ENCODE assay signal across 8 mouse cellular contexts in genomic region chr3:95985209-95986000, GRCm38 (mm10). TPM values are rescaled to one million over a fixed set of nuclear protein-coding genes. Genes with fewer than 3 reads are reported as not detected.
DNase-seq lines count a peak whose midpoint lies in the region; ATAC-seq lines count a peak whose summit lies in the region.

No protein-coding gene starts in this region.

- no peaks in the 10 kb centered on the region for H3K27me3 ChIP-seq in embryonic facial prominence, embryonic 12.5 days
- no peaks in the 10 kb centered on the region for H3K27me3 ChIP-seq in heart, embryonic 14.5 days (ENCODE audit: control insufficient read depth, insufficient read depth, low read length)

- DNase-seq in 3T3-L1 (ENCODE audit: low read depth, low spot score) (peak; percentile 58), NIH3T3 (ENCODE audit: low read depth) (peak; percentile 66)
- peak; percentile 75 for DNase-seq in kidney, postnatal 14 days
- peak; percentile 52 for DNase-seq in lung, postnatal 14 days
- DNase-seq in ovary, postnatal 36 days (ENCODE audit: low spot score): peak; percentile 55
- no peak for DNase-seq in T-cell, adult 2 months (ENCODE audit: low spot score)

- H3K4me2 ChIP-seq in embryonic facial prominence, embryonic 12.5 days (replicated peaks): peak overlapping the region; percentile 47
- peak overlapping the region; percentile 54 for H3K4me2 ChIP-seq in heart, embryonic 14.5 days (ENCODE audit: low read length)

- no peaks in the 10 kb centered on the region for H3K9me3 ChIP-seq in embryonic facial prominence, embryonic 12.5 days
- 0 out of 2 replicates have a peak, but pooled peaks cover 4% of the 10 kb centered on the region for H3K9me3 ChIP-seq in heart, embryonic 14.5 days (ENCODE audit: control insufficient read depth, low read length)

- peak overlapping the region; percentile 27 for H3K9ac ChIP-seq in embryonic facial prominence, embryonic 12.5 days
- H3K9ac ChIP-seq in heart, embryonic 14.5 days (ENCODE audit: low read length): peak overlapping the region; percentile 70

- peaks cover 28% of the 10 kb centered on the region for H3K4me1 ChIP-seq in embryonic facial prominence, embryonic 12.5 days
- peaks cover 31 to 50% of the 10 kb centered on the region in 2 experiments for H3K4me1 ChIP-seq in heart, embryonic 14.5 days (ENCODE audit: control insufficient read depth in 2 of 2, insufficient read depth in 2 of 2, low read length in 2 of 2)

- H3K36me3 ChIP-seq in embryonic facial prominence, embryonic 12.5 days: peaks cover 29% of the 10 kb centered on the region
- peaks cover 32% of the 10 kb centered on the region for H3K36me3 ChIP-seq in heart, embryonic 14.5 days (ENCODE audit: control insufficient read depth, insufficient read depth, low read length)

- WGBS in embryonic facial prominence, embryonic 12.5 days: 2% methylated on average over 12 of the region's 12 CpGs
- 1% methylated on average over 12 of the region's 12 CpGs for WGBS in heart, embryonic 14.5 days

- peak overlapping the region; percentile 96 for H3K27ac ChIP-seq in embryonic facial prominence, embryonic 12.5 days
- peak overlapping the region; percentile 94 to 97 for H3K27ac ChIP-seq in heart, embryonic 14.5 days (replicated peaks in 1 of 2; ENCODE audit: control insufficient read depth in 1 of 2, insufficient read depth in 1 of 2, low read depth in 2 of 2, low read length in 2 of 2)

- peak; percentile 94 for ATAC-seq in embryonic facial prominence, embryonic 12.5 days (ENCODE audit: insufficient number of reproducible peaks, insufficient read depth, low FRiP score, low TSS enrichment)
- peak; percentile 88 for ATAC-seq in heart, embryonic 14.5 days (ENCODE audit: insufficient number of reproducible peaks, insufficient read depth, low FRiP score, low read depth)

- H3K4me3 ChIP-seq in embryonic facial prominence, embryonic 12.5 days: peak overlapping the region; percentile 29
- peak overlapping the region in 1 of 2 experiments; percentile 5; a peak in 2 of 4 replicates for H3K4me3 ChIP-seq in heart, embryonic 14.5 days (ENCODE audit: control insufficient read depth in 1 of 2, insufficient read depth in 1 of 2, low read depth in 1 of 2, low read length in 2 of 2)

RNA-seq across cellular contexts. Expression of gene Plekho1, which starts 10.4 kb away (rescaled TPM):
- 71.9 and 85.9 TPM in 2 replicates for polyA plus RNA-seq in embryonic facial prominence, embryonic 12.5 days (2016; fragmentation: Nextera tagmentation; extraction: Ambion mirVana)
- polyA plus RNA-seq in heart, embryonic 14.5 days (2014; fragmentation: Nextera tagmentation; extraction: Ambion mirVana): 65.0 and 73.7 TPM in 2 replicates

RNA-seq across cellular contexts. Expression of gene Anp32e, which starts 56.4 kb away (rescaled TPM):
- polyA plus RNA-seq in embryonic facial prominence, embryonic 12.5 days (2016; fragmentation: Nextera tagmentation; extraction: Ambion mirVana): 241 and 287 TPM in 2 replicates
- 58.3 and 65.3 TPM in 2 replicates for polyA plus RNA-seq in heart, embryonic 14.5 days (2014; fragmentation: Nextera tagmentation; extraction: Ambion mirVana)
